Mouse (Mus musculus) CD4-positive, CD25-positive, alpha-beta regulatory T cell, adult 2 months (primary cell): Measurements from ENCODE around the gene Ncapg.

Source experiments
- DNase-seq: peaks from one replicate; pipeline ENCODE4 v3.0.0-alpha.2; 2012; ENCODE audit warnings: low read depth, low spot score

The Ncapg gene

DNA sequence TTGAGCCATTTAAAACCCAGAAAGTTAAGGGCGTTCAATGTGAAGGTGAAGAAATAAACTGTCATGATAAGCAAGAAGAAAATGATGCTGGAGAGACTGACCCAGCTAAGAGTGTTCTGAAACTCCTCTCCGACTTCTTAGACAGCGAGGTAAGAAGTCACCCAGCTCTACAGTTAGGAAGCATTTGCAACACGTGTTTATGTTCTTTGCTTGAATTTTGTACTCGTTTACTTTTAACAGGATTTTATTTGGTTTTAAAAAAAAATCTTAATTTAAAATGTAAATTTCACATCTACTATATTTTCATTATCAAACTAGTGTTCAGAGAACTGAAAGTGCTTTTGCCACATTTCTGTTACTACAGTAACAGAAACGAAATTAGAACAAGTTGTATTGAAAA, 22.0 kb downstream of the Ncapg start:
- DNase-seq, result no peak

GRCm38 (mm10) chr5:45706811-45707210, 37.1 kb downstream of the Ncapg start:
- no peak for DNase-seq

DNA sequence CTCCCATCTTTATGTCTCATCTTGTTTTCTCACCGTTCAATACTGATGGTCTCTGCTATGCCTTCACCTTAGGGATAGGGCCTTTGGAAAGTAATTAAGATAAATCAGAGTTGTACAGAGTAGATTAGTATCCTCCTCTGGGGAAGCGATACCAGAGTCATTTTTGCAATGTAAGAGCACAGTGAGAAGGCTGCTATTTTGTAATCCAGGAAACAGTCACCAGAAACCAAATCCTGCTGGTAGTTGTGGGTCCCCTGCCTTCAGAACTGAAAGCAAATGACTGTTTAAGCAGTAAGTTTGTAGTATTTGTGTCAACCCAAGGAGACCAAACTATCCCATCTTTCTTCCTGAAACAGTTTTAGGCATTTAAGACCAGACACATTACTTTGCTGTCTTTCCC, 39.9 kb downstream of the Ncapg start:
- no peak for DNase-seq

GRCm38 (mm10) chr5:45718848-45719488, 49.2 kb downstream of the Ncapg start:
- DNase-seq, result no peak

GRCm38 (mm10) chr5:45733751-45734150, 64.0 kb downstream of the Ncapg start:
- no peak for DNase-seq

GRCm38 (mm10) chr5:45737911-45738310, 68.2 kb downstream of the Ncapg start:
- DNase-seq, result no peak
